Mouse (Mus musculus) midbrain, embryonic 12.5 days (tissue): ENCODE data around the gene Mefv. TPM values are rescaled to one million over a fixed set of nuclear protein-coding genes. Genes with fewer than 3 reads are reported as not detected.
"Not testable (repeated sequence)": the region's sequence is repeated elsewhere in the genome, so short reads cannot be mapped to it uniquely, and the experiment has no call there.

Source experiments
- ATAC-seq: fragments of 200-750 bp; cut with Nextera tagmentation; 2 replicates; pipeline ENCODE4 v1.8.0; 2017; ENCODE audit warnings: low read depth, moderate TSS enrichment, moderate library complexity; ENCODE audit not compliant: low FRiP score
- H3K27ac ChIP-seq: fragments of 300-500 bp; sonication (generic); replicated peaks from 2 replicates; pipeline ENCODE4 v1.5.1; 2016; ENCODE audit warnings: mild to moderate bottlenecking
- H3K27me3 ChIP-seq: fragments of 300-500 bp; sonication (generic); 2 replicates; pipeline ENCODE4 v1.6.1; 2016; ENCODE audit warnings: mild to moderate bottlenecking
- H3K36me3 ChIP-seq: fragments of 300-500 bp; sonication (generic); 2 replicates; pipeline ENCODE4 v1.6.1; 2016
- H3K4me1 ChIP-seq: fragments of 300-500 bp; sonication (generic); 2 replicates; pipeline ENCODE4 v1.6.1; 2016
- H3K4me2 ChIP-seq: fragments of 300-500 bp; sonication (generic); replicated peaks from 2 replicates; pipeline ENCODE4 v1.6.1; 2016; ENCODE audit warnings: mild to moderate bottlenecking, moderate library complexity
- H3K4me3 ChIP-seq: fragments of 300-500 bp; sonication (generic); 2 replicates; pipeline ENCODE4 v1.5.1; 2016; ENCODE audit warnings: mild to moderate bottlenecking
- H3K9ac ChIP-seq: fragments of 300-500 bp; sonication (generic); replicated peaks from 2 replicates; pipeline ENCODE4 v1.6.1; 2016; ENCODE audit warnings: mild to moderate bottlenecking, moderate library complexity
- H3K9me3 ChIP-seq: fragments of 300-500 bp; sonication (generic); 2 replicates; pipeline ENCODE4 v1.6.1; 2016; ENCODE audit warnings: mild to moderate bottlenecking
- WGBS: fragments of 180-500 bp; shearing (Covaris S2); methylation state at CpG from one replicate; pipeline ENCODE4 v1.1.7; 2016; 5-methylcytosine and 5-hydroxymethylcytosine counted together
- polyA plus RNA-seq: library from polyadenylated mRNA; unstranded; fragments of >200 nt; fragmentation: Nextera tagmentation; extraction: Ambion mirVana; gene quantifications from 2 replicates; pipeline ENCODE4 v1.2.1, GENCODE M21; 2016

The Mefv gene
- polyA plus RNA-seq, 1 experiment from 2014 or later = not detected

GRCm38 (mm10) chr16:3700893-3701292 is 17.0 kb downstream of the Mefv start:
- no peaks in the 10 kb centered on the region for H3K4me1 ChIP-seq
- H3K4me2 ChIP-seq = no peak overlapping the region
- no peak overlapping the region for H3K9ac ChIP-seq
- ATAC-seq = no peak
- H3K36me3 ChIP-seq = no peaks in the 10 kb centered on the region
- H3K27me3 ChIP-seq = no peaks in the 10 kb centered on the region
- H3K27ac ChIP-seq = no peak overlapping the region
- peaks cover 7% of the 10 kb centered on the region; the same call in 1 of the 2 replicates for H3K9me3 ChIP-seq
- 76% methylated on average over 1 of the region's 1 CpGs for WGBS
- H3K4me3 ChIP-seq = no peak overlapping the region

- 86% methylated on average over 8 of the region's 8 CpGs for WGBS
- peaks cover 7% of the 10 kb centered on the region; the same call in 1 of the 2 replicates for H3K9me3 ChIP-seq
- ATAC-seq = no peak
- no peak overlapping the region for H3K4me3 ChIP-seq
- no peaks in the 10 kb centered on the region for H3K27me3 ChIP-seq
- H3K27ac ChIP-seq = no peak overlapping the region
- H3K36me3 ChIP-seq = no peaks in the 10 kb centered on the region
- H3K4me2 ChIP-seq = no peak overlapping the region
- no peaks in the 10 kb centered on the region for H3K4me1 ChIP-seq
- no peak overlapping the region for H3K9ac ChIP-seq
Observed at GRCm38 (mm10) chr16:3699281-3699680, 18.6 kb downstream of the Mefv start.

GRCm38 (mm10) chr16:3689608-3690007 is 28.3 kb downstream of the Mefv start:
- H3K4me1 ChIP-seq, ATAC-seq, H3K27ac ChIP-seq, H3K27me3 ChIP-seq, H3K36me3 ChIP-seq, H3K9me3 ChIP-seq, H3K4me2 ChIP-seq, H3K9ac ChIP-seq, H3K4me3 ChIP-seq: not testable (repeated sequence)
- WGBS = 60% methylated on average over 20 of the region's 20 CpGs

Other genes starting within 250 kb of the Mefv start
- not detected in 2 replicates for gene Olfr161, start 127.1 kb downstream of the Mefv start, polyA plus RNA-seq
- 57.9 and 59.9 TPM in 2 replicates for gene Zfp263, start 26.0 kb upstream of the Mefv start, polyA plus RNA-seq
- gene Olfr15, start 112.8 kb upstream of the Mefv start, polyA plus RNA-seq = not detected in 2 replicates
- gene Zfp174, start 129.2 kb upstream of the Mefv start, polyA plus RNA-seq = 1.6 and 2.1 TPM in 2 replicates
- 66.0 and 70.2 TPM in 2 replicates for gene Naa60, start 154.3 kb upstream of the Mefv start, polyA plus RNA-seq
- gene Zfp597, start 166.5 kb upstream of the Mefv start, polyA plus RNA-seq = 12.7 and 13.5 TPM in 2 replicates
- gene Gm20695, start 166.6 kb upstream of the Mefv start, polyA plus RNA-seq = 2.6 and 3.3 TPM in 2 replicates
- gene 1700037C18Rik, start 190.6 kb upstream of the Mefv start, polyA plus RNA-seq = 5.7 and 7.5 TPM in 2 replicates
- gene Cluap1, start 190.7 kb upstream of the Mefv start, polyA plus RNA-seq = 24.9 and 25.8 TPM in 2 replicates